Mouse (Mus musculus) ES-Bruce4 (cell line): ENCODE results near the gene Kcng4.

Source experiments
- CTCF ChIP-seq: IDR thresholded peaks from one replicate; pipeline ENCODE4 v1.8.1; 2011; ENCODE audit warnings: low read depth, low read length
- EP300 ChIP-seq: IDR thresholded peaks from 2 replicates; pipeline ENCODE4 v1.6.1; 2011; ENCODE audit warnings: low read depth, low read length; ENCODE audit not compliant: insufficient read depth

DNA sequence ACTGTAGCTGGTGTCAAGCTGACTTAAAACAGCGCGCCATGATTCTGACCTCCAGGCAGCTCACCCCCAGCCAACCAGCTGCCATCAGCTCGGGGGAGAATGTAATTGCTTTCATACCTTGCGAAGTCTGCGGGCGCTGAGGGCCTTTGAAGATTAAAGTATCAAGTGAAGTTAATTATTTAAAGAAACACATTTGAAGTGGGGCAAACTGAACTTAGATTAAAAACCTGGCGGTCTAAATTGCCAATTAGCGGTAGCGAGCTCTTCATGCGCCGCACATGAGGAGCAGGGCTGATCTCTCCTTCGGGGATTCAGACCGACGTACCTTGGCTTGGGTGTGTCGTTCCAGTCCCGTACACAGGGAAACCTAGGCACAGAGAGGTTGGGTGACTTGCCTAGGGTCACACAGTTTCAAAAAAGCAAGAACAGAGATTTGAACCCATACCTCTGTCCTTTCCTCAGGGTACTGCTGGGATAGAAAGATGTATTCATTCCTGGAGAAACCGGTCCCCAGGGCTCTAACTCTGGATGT lies 9.0 kb upstream of the Kcng4 start:
- TF ChIP-seq EP300 (no peak), CTCF (no peak)
